Mouse (Mus musculus): ENCODE measurements around the gene Ugt1a10.
"Not testable (repeated sequence)": the region's sequence is repeated elsewhere in the genome, so short reads cannot be mapped to it uniquely, and the experiment has no call there.

Gene Ugt1a10

GRCm38 (mm10) chr1:88143966-88144675 is 88.9 kb downstream of the Ugt1a10 start:
- not testable (repeated sequence) for DNase-seq

GRCm38 (mm10) chr1:88145278-88145677 is 90.1 kb downstream of the Ugt1a10 start:
- not testable (repeated sequence) for DNase-seq

GRCm38 (mm10) chr1:88150133-88150532 is 94.9 kb downstream of the Ugt1a10 start:
- DNase-seq: not testable (repeated sequence)

GRCm38 (mm10) chr1:88158430-88158829 is 103.2 kb downstream of the Ugt1a10 start:
- DNase-seq: no peak

GRCm38 (mm10) chr1:88165711-88166110 is 110.5 kb downstream of the Ugt1a10 start, which contains the start of gene Ugt1a5:
Ugt1a5 (plus strand) TSS chr1:88166012.
- no peak for DNase-seq

- not testable (repeated sequence) for DNase-seq
Observed at GRCm38 (mm10) chr1:88172190-88172589, 117.0 kb downstream of the Ugt1a10 start.

- DNase-seq: no peak
Observed at GRCm38 (mm10) chr1:88179657-88180056, 124.5 kb downstream of the Ugt1a10 start.

- DNase-seq: no peak
Observed at GRCm38 (mm10) chr1:88186325-88186935, 131.2 kb downstream of the Ugt1a10 start.

GRCm38 (mm10) chr1:88192136-88192535 is 136.9 kb downstream of the Ugt1a10 start:
- no peak for DNase-seq

- no peak for DNase-seq
Observed at GRCm38 (mm10) chr1:88195687-88196086, 140.5 kb downstream of the Ugt1a10 start.

GRCm38 (mm10) chr1:88197443-88197842 is 142.3 kb downstream of the Ugt1a10 start:
- no peak for DNase-seq

GRCm38 (mm10) chr1:88199996-88200395 is 144.8 kb downstream of the Ugt1a10 start:
- DNase-seq: no peak

GRCm38 (mm10) chr1:88200456-88200855 is 145.3 kb downstream of the Ugt1a10 start, which contains the start of gene Ugt1a2:
Ugt1a2 (plus strand) TSS chr1:88200601.
- DNase-seq: no peak

GRCm38 (mm10) chr1:88205294-88205922 is 150.2 kb downstream of the Ugt1a10 start, which contains the start of gene Dnajb3:
Dnajb3 (minus strand) TSS chr1:88205782.
- DNase-seq: peak; percentile 89

- DNase-seq: no peak
Observed at GRCm38 (mm10) chr1:88206843-88207479, 151.8 kb downstream of the Ugt1a10 start.

- no peak for DNase-seq
Observed at GRCm38 (mm10) chr1:88211812-88212211, 156.6 kb downstream of the Ugt1a10 start, which contains the start of gene Ugt1a1. Ugt1a1 (plus strand) TSS chr1:88211959.

- no peak for DNase-seq
Observed at GRCm38 (mm10) chr1:88212341-88213045, 157.3 kb downstream of the Ugt1a10 start.

- no peak for DNase-seq
Observed at GRCm38 (mm10) chr1:88213061-88213460, 157.9 kb downstream of the Ugt1a10 start.

GRCm38 (mm10) chr1:88213766-88214461 is 158.7 kb downstream of the Ugt1a10 start:
- no peak for DNase-seq

GRCm38 (mm10) chr1:88214462-88214952 is 159.3 kb downstream of the Ugt1a10 start:
- DNase-seq: no peak
